Mouse (Mus musculus): Measurements from ENCODE around the gene Zpbp.

GRCm38 (mm10) chr11:11280128-11280527 lies 182.1 kb downstream of the Zpbp start:
- TF ChIP-seq CTCF (IDR thresholded peaks at IDR 0.05; ENCODE audit: low read depth): no peak
- TF ChIP-seq EP300 (IDR thresholded peaks at IDR 0.05; ENCODE audit: low read depth): no peak

All from liver, postnatal 0 days (tissue).